Mouse (Mus musculus) ES-Bruce4 (cell line): ENCODE data around the gene Arhgap6.

Experiments used
- CTCF ChIP-seq: IDR thresholded peaks from one replicate; pipeline ENCODE4 v1.8.1; 2011; ENCODE audit warnings: low read depth, low read length
- EP300 ChIP-seq: IDR thresholded peaks from 2 replicates; pipeline ENCODE4 v1.6.1; 2011; ENCODE audit warnings: low read depth, low read length; ENCODE audit not compliant: insufficient read depth

GRCm38 (mm10) chrX:169062555-169062954 lies 267.7 kb downstream of the Arhgap6 start:
- TF ChIP-seq CTCF = no peak
- no peak for TF ChIP-seq EP300
